Mouse (Mus musculus) layer of hippocampus, adult 8-10 months (tissue): ENCODE data around the gene Nrd1. TPM values are rescaled to one million over a fixed set of nuclear protein-coding genes. Genes with fewer than 3 reads are reported as not detected.

Experiments
- DNase-seq, 2 experiments: peaks; one replicate each; pipeline ENCODE4 v3.0.0; 2022; ENCODE audit warnings: low spot score in 2 of 2
- microRNA-seq, 2 experiments: library from miRNA; unstranded; fragments of <30 nt; microRNA quantifications; one replicate each; pipeline ENCODE4 v1.2.0; 2022
- total RNA-seq, 4 experiments: library from RNA; stranded (reverse); gene quantifications; 2 replicates each; pipeline ENCODE4 v1.2.4; 2022

The Nrd1 gene
- total RNA-seq, 4 experiments from 2014 or later, result 116 to 149 (median 131) TPM

DNA sequence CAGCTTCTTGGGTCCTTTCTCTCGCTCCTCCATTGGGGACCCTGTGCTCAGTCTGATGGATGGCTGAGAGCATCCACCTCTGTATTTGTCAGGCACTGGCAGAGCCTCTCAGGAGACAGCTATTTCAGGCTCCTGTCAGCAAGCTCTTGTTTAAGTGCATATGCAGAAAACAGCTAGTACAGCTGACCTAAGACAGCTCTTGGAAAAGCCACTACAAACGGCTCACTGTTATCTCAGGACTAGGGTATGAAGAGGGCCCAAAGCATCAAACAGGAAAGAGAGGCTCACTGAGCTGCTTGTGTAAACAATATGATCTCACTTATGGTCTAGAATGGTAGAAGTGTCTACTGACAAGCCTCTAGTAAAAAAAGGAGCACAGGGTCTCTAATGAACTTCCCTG lies 93.8 kb downstream of the Nrd1 start:
- DNase-seq, result no peak

DNA sequence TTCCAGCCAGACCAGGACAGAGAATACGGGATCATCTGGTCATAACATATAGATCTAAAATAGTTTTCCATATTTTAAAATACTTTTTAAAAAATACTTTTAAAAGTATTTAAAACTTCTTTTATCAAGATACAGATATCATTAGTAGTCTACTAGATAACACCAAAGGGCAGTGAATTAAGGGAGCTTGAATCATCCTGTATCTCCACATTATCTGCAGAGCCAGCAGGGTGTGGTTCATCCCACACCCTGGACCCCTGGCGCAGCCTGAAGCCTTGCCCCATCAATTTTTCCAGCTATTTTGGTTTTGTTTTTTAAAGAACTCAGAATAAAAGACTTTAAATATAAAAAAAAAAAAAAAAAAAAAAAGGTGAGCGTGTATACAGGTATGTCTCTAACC lies 98.4 kb downstream of the Nrd1 start:
- no peak for DNase-seq

DNA sequence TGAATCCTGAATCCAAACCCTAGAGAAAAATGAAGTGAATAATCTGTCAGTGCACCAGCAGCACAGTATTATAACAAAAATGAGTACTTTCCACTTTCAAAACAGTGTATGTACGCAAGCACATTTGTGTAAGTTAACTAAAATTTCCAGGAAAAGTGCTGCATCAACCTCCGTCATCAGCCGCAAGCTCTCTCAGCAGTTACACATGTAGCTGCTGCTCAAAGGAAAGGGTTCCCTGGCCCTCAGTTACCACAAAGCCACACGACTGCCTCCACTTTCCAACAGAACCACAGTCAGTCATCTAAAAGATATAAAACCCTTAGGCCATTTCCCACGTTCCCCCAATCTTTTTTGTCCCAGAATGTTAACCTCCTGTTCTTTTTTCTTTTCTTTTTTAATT lies 102.1 kb downstream of the Nrd1 start:
- DNase-seq, result no peak

DNA sequence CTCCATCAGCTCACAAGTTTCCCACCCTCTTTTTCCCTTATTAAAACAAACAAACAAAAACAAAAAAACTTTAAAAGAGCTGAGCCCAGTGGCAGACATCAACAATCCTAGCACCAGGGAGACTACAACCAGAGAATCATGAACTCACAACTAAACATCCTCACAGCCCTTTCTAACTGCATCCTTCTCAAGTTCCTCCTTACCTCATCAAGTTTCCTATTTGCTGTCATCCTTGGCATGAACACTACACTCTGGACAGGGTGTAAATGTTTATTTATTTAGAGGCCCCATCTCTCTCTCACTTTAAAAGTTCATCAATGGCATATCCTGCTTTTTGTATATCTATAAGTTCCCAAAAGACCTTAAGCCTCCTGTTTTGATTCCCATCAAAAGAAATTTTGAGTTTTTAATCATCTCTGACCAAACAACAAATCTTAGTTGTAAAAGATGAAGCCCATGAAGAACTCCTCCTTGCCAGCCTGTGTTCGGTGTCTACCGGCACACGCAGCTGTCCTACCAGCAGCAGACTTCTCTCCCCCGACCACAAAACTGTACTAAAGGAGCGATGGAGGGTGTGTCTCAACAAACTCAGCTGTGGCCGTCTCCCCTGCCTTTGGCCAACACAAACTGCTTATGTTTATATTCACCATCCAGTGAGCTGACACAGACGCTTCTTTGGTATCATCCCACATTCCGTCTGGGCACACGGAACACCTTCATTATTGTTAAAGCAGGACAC lies 102.9 kb downstream of the Nrd1 start:
- no peak for DNase-seq

DNA sequence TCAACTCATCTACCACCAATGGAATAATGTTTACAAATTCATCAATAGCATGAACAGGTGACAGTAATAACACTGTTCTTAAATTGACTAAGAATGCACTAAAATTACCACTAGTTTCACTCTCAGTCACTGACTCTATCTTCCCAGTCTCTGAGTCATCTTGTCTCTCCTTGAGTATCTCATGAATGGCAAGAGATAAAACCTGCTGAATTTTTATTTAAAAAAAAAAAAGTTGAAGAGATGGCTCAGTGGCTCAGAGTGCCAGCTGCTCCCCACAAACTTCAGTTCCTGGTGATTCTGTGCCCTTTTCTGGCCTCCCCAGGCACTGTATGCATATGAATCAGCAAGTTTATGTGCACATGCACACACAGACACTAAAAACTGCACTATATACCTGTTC lies 104.8 kb downstream of the Nrd1 start:
- DNase-seq, result no peak

DNA sequence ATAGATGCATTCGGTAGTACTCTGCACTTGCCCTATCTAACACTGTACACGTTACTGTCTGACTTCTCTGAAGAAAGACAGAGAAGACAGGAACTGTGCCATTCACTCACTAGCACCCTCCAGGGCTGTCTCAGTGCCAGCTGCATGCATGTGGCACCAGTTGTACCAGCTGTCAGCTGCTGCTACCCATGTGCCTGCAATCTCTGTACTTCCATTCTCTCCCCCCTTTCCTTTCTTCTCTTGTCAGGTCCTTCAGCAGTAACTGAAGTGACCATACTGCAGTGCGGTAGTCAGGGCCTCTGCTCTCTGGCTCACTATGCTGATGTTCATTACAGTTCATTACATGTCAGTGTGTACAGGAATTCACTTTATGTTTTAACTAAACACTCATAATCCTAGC lies 105.6 kb downstream of the Nrd1 start:
- DNase-seq, result no peak

DNA sequence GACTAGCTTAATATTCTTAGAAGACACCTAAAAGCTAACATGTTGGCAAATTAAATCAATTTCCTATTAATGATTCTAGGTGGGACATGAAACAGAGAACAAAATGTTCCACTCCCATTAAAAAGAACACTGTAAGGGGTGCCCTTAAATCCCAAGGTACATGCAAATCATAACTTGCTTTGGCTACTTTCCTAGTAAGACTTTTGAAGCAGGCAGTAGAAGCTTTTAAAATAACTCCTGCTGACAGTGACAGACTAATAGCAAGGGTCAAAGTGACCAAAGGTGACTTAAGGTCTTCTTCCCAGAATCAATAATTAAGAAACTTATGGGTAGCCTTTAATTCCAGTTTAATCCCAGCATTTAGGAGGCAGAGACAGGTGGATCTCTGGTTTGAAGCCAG lies 106.1 kb downstream of the Nrd1 start:
- DNase-seq, result no peak

DNA sequence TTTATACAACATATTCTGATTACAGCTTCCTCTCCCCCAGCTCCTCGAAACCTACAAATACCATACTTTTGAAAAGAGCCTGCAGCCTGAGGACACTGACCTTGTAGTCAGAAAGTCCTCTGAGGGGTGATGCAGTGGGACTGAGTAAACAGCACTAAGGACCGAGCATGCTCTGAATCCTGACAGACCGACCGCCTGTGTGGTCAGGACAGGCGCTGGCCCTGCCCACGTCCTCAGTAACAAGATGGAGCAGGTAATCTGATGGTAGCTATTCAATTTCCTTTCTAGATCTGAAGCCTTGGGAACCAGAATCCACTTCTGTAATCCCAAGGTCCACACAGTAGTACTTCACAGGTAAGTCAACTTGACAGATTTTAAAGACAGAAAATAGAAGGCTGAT lies 108.6 kb downstream of the Nrd1 start:
- no peak for DNase-seq

DNA sequence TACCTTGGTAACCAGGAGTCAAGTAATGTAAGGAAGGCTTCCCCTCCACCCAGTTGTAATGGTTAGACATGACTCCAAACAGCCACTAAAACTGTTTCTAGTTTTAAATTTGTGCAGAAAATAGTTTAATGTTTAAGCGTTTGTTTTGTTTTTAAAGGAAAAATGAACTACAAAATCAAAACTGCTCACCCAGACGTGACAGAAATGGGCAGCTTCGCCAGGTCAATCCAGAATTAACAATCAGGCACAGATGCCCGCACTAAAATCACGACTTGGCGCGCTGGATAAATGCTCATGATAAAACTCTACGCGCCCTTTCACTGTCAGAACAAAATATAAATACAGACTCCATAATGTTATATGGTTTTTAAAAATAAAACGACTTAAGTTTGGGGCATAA lies 109.2 kb downstream of the Nrd1 start:
- DNase-seq, result no peak

DNA sequence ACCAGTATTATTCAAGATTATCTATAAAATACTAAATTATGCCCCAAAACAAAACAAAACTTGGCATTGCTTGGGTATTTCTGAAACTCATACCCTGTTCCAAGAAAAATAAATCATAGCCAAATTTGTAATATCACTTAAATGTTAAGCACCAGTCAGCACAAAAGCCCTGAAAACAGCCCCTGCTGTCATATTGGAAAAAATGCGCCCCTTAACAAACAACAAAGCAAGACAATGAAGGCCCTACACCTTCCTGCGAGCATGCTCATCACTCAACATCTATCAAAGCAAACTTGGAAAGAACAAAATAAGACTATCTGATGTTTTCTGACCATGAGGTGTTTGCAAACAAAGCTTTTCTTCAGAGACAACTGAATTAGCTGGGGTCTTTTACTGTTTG lies 110.5 kb downstream of the Nrd1 start:
- no peak for DNase-seq

Small RNAs within 50 kb of the gene (microRNA-seq; reads per million reads assigned to microRNA genes)
- gene Mir761, result 0 to 0.51 reads per million in 2 experiments

Other genes starting within 250 kb of the Nrd1 start
- gene Zfyve9, start 219.9 kb upstream of the Nrd1 start, total RNA-seq, result 10 to 100 TPM; 55.1 to 63.4 (median 58.7) TPM
- gene Btf3l4, start 167.0 kb upstream of the Nrd1 start, total RNA-seq, result 10 to 100 TPM; 67.2 to 94.4 (median 79.4) TPM
- gene Txndc12, start 166.1 kb upstream of the Nrd1 start, total RNA-seq, result 10 to 100 TPM; 34.0 to 37.6 (median 35.6) TPM
- gene Kti12, start 152.9 kb upstream of the Nrd1 start, total RNA-seq, result 10 to 100 TPM; 18.1 to 19.5 (median 18.8) TPM
- gene A730015C16Rik, start 152.0 kb upstream of the Nrd1 start, total RNA-seq, result under 1 TPM in 1 of 4 experiments, not detected in 3; 0.65 TPM
- gene Rab3b, start 121.6 kb upstream of the Nrd1 start, total RNA-seq, result 10 to 100 TPM; 63.2 to 71.1 (median 65.4) TPM
- gene Osbpl9, start 201.6 kb downstream of the Nrd1 start, total RNA-seq, result 10 to 100 TPM; 48.2 to 59.2 (median 56.3) TPM
- gene Calr4, start 233.8 kb downstream of the Nrd1 start, total RNA-seq, result 1 to 10 TPM in 2 of 4 experiments, under 1 TPM in 2; 0.76 to 2.0 (median 1.0) TPM